Mouse (Mus musculus): ENCODE measurements around the gene Gatad2a. TPM values are rescaled to one million over a fixed set of nuclear protein-coding genes. Genes with fewer than 3 reads are reported as not detected.

Gene Gatad2a
- polyA plus RNA-seq, 1 experiment: 63.8 TPM

DNA sequence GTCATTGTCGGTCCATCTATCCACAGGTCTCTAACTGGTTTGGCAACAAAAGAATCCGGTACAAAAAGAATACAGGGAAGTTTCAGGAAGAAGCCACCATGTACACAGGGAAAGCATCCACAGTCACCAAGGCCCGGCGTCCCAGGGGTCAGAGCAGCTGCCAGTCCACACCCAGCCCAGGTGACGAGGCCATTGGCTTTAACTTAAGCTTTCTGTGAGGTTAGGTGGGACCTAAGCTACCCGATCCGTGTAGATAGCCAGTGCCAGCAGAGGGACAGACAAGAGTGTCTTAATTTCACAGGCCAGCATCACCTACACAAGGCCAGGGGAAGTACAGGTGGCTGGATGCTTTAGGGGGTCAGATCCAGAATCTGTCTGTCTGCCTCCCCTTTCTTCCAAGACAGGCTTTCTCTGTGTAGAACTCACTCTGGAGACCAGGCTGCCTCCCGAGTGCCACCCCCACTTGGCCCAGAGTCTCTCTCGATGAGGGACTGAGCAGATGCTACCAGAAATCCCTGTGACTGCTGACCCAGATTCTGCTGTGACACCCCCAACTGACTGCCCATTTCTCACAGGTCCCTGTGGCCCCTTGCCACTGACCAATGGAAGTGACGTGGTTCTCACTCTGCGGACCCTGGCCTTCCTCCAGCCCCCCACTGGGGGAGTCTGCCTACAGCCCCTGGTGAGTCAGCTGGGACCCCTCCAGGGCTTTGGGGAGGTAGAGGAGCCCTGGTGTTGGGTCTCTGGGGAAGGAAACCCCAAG lies 126.0 kb downstream of the Gatad2a start:
- Histone ChIP-seq H3K4me3 (ENCODE audit: insufficient read depth, low read length) (no peak overlapping the region), H3K4me1 (ENCODE audit: control insufficient read depth, insufficient read depth, low read length) (no peaks in the 10 kb centered on the region), H3K27ac (ENCODE audit: insufficient read depth, low read length) (no peak overlapping the region)
- no peak for TF ChIP-seq CTCF (IDR thresholded peaks at IDR 0.05; ENCODE audit: borderline replicate concordance, insufficient read depth, low read length)
- no peak for TF ChIP-seq POLR2A (IDR thresholded peaks at IDR 0.05; ENCODE audit: low read depth, low read length)

DNA sequence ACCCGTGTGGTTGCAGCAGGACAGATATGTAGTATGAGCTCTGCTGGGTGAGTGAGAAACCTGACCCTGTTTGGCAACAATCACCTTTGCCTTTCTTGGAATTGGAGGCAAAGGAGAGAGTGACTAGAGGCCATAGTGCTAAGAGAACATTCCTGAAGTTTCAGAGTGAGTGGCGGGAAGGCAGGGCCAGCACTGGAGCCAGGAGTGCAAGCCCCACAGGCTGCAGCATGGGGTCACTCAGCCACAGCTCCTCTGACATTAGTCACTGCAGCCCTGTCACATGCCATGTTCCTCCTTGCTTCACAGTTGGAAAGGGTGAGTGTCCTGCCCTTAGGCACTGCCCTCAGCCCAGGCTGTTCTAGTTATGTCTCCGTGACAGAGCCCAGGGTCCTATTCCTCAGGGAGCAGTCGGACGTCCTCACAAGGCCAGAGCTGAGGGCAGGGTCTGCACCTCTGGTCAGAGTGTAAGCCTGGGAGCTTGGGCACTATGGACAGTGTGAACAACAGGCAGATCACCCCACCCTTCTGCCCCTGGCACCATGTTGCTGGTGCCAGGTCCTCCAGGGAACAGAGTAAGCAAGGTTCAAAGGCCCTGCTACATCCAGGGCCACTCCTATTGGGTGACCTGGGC lies 128.4 kb downstream of the Gatad2a start:
- H3K4me3 ChIP-seq (ENCODE audit: insufficient read depth, low read length): no peak overlapping the region
- TF ChIP-seq CTCF (IDR thresholded peaks at IDR 0.05; ENCODE audit: borderline replicate concordance, insufficient read depth, low read length) (no peak), POLR2A (IDR thresholded peaks at IDR 0.05; ENCODE audit: low read depth, low read length) (no peak)
- no peaks in the 10 kb centered on the region for H3K4me1 ChIP-seq (ENCODE audit: control insufficient read depth, insufficient read depth, low read length)
- H3K27ac ChIP-seq (ENCODE audit: insufficient read depth, low read length): no peak overlapping the region

DNA sequence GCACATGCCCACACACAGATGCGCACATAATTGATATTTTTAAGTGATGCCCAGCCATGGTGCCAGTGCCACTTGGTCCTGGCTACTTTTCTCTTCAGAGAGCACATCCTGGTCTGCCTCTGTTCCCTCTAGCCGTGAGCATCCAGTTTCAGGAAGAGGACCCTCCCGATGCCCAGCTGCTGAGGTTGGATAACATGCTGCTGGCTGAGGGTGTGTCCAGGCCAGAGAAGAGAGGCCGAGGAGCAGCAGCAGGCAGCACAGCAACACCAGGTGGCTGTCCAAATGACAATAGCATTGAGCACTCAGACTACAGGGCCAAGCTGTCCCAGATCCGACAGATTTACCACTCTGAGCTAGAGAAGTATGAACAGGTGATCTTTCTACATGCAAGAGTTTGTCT lies 132.0 kb downstream of the Gatad2a start:
- Histone ChIP-seq H3K4me3 (ENCODE audit: insufficient read depth, low read length) (no peak overlapping the region), H3K4me1 (ENCODE audit: control insufficient read depth, insufficient read depth, low read length) (no peaks in the 10 kb centered on the region), H3K27ac (ENCODE audit: insufficient read depth, low read length) (no peak overlapping the region)
- no peak for TF ChIP-seq POLR2A (IDR thresholded peaks at IDR 0.05; ENCODE audit: low read depth, low read length)
- TF ChIP-seq CTCF (IDR thresholded peaks at IDR 0.05; ENCODE audit: borderline replicate concordance, insufficient read depth, low read length): no peak

DNA sequence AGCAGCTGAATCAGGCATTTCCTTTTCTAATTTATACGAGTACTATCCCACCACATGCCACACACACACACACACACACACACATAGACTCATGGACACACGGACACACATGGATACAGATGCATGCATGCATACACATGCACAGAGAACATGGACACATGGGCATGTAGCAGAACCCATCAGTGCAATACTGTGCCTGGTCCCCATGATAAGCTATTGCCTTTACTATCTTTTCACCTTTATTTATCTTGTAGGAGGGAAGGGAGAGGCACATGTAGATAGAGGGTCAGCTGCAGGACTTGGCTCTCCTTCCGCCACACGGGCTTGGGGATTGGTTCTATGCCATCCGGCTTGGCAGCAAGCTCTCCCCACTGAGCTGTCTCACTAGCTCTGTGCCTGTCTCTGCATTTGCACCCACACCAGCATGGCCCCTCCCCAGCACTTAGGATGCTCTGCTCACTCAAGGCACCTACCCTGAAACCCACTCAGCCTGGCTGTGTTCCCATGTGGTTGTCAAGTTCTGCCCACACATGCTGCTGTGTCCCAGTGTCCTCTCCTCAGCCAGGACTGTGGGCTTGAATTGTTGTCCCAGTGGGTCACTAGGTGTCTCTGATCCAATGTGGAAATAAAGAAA lies 132.7 kb downstream of the Gatad2a start:
- TF ChIP-seq CTCF (IDR thresholded peaks at IDR 0.05; ENCODE audit: borderline replicate concordance, insufficient read depth, low read length): no peak
- TF ChIP-seq POLR2A (IDR thresholded peaks at IDR 0.05; ENCODE audit: low read depth, low read length): no peak
- H3K4me1 ChIP-seq (ENCODE audit: control insufficient read depth, insufficient read depth, low read length): no peaks in the 10 kb centered on the region
- H3K27ac ChIP-seq (ENCODE audit: insufficient read depth, low read length): no peak overlapping the region
- no peak overlapping the region for H3K4me3 ChIP-seq (ENCODE audit: insufficient read depth, low read length)

DNA sequence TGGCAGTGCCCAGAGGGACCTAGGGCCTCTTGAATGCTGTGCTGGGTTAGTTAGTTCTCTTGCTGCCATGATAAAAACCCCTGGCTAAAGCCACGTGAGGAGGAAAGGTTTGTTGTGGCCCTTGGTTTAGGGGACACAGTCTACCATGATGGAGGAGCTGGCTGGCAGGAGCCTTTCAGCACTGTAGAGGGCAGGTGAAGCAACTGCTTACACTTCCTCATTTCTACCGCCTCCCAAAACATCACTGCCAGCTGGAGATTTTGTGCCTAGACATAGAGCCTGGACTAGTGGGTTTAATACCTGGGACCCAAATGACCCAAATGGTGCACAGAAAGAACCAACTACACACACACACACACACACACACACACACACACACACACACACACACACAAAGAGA lies 134.9 kb downstream of the Gatad2a start:
- no peak overlapping the region for H3K27ac ChIP-seq (ENCODE audit: insufficient read depth, low read length)
- no peak for TF ChIP-seq POLR2A (IDR thresholded peaks at IDR 0.05; ENCODE audit: low read depth, low read length)
- TF ChIP-seq CTCF (IDR thresholded peaks at IDR 0.05; ENCODE audit: borderline replicate concordance, insufficient read depth, low read length): no peak
- no peaks in the 10 kb centered on the region; the same call in 1 of the 2 replicates for H3K4me1 ChIP-seq (ENCODE audit: control insufficient read depth, insufficient read depth, low read length)
- no peak overlapping the region for H3K4me3 ChIP-seq (ENCODE audit: insufficient read depth, low read length)

DNA sequence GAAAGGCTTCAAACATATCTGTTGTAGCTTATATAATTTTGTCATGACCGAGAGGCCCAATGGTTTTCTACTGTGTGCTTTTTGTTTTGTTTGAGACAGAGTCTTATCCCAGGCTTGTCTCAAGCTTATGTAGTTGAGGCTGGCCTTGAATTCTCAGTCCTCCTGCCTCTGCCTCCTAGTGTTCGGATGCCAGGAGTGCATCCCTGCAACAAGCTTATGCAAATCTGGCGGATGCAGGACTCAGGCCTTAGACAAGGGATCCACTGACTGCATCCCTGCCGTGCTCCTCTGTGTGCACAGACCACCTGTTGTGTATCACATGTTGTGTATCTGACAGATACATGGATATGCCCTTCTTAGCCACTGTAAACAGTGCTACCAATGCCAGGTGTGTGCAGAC lies 135.4 kb downstream of the Gatad2a start:
- no peaks in the 10 kb centered on the region; the same call in 1 of the 2 replicates for H3K4me1 ChIP-seq (ENCODE audit: control insufficient read depth, insufficient read depth, low read length)
- TF ChIP-seq CTCF (IDR thresholded peaks at IDR 0.05; ENCODE audit: borderline replicate concordance, insufficient read depth, low read length): peak; percentile 30; the same call in 1 of the 2 replicates
- TF ChIP-seq POLR2A (IDR thresholded peaks at IDR 0.05; ENCODE audit: low read depth, low read length): no peak
- H3K4me3 ChIP-seq (ENCODE audit: insufficient read depth, low read length): no peak overlapping the region
- no peak overlapping the region for H3K27ac ChIP-seq (ENCODE audit: insufficient read depth, low read length)

Other genes with a start within 250 kb of the Gatad2a start
- 2.8 and 3.0 TPM in 2 replicates for gene Zfp963, start 246.4 kb downstream of the Gatad2a start, polyA plus RNA-seq (2011; ENCODE audit: insufficient read length, low read depth, missing spikeins)
- 0.90 and 1.3 TPM in 2 replicates for gene Gm20422, start 221.5 kb downstream of the Gatad2a start, polyA plus RNA-seq (2011; ENCODE audit: insufficient read length, low read depth, missing spikeins)
- 27.1 and 28.0 TPM in 2 replicates for gene Atp13a1, start 205.2 kb downstream of the Gatad2a start, polyA plus RNA-seq (2011; ENCODE audit: insufficient read length, low read depth, missing spikeins)
- 22.9 and 31.2 TPM in 2 replicates for gene Zfp866, start 205.2 kb downstream of the Gatad2a start, polyA plus RNA-seq (2011; ENCODE audit: insufficient read length, low read depth, missing spikeins)
- 13.5 and 15.9 TPM in 2 replicates for gene Gmip, start 187.7 kb downstream of the Gatad2a start, polyA plus RNA-seq (2011; ENCODE audit: insufficient read length, low read depth, missing spikeins)
- gene Lpar2, start 174.0 kb downstream of the Gatad2a start, polyA plus RNA-seq (2011; ENCODE audit: insufficient read length, low read depth, missing spikeins): 2.9 and 4.0 TPM in 2 replicates
- 2.5 and 3.6 TPM in 2 replicates for gene Pbx4, start 163.9 kb downstream of the Gatad2a start, polyA plus RNA-seq (2011; ENCODE audit: insufficient read length, low read depth, missing spikeins)
- not detected in 2 replicates for gene Cilp2, start 108.7 kb downstream of the Gatad2a start, polyA plus RNA-seq (2011; ENCODE audit: insufficient read length, low read depth, missing spikeins)
- gene Tssk6, start 94.2 kb downstream of the Gatad2a start, polyA plus RNA-seq (2011; ENCODE audit: insufficient read length, low read depth, missing spikeins): 0.39 and 0.50 TPM in 2 replicates
- gene Ndufa13, start 93.8 kb downstream of the Gatad2a start, polyA plus RNA-seq (2011; ENCODE audit: insufficient read length, low read depth, missing spikeins): 62.9 and 77.5 TPM in 2 replicates
- not detected in 2 replicates for gene Yjefn3, start 93.7 kb downstream of the Gatad2a start, polyA plus RNA-seq (2011; ENCODE audit: insufficient read length, low read depth, missing spikeins)
- 25.8 and 31.6 TPM in 2 replicates for gene Mau2, start 46.4 kb upstream of the Gatad2a start, polyA plus RNA-seq (2011; ENCODE audit: insufficient read length, low read depth, missing spikeins)
- gene Sugp1, start 46.4 kb upstream of the Gatad2a start, polyA plus RNA-seq (2011; ENCODE audit: insufficient read length, low read depth, missing spikeins): 20.5 and 23.9 TPM in 2 replicates
- gene Tm6sf2, start 76.5 kb upstream of the Gatad2a start, polyA plus RNA-seq (2011; ENCODE audit: insufficient read length, low read depth, missing spikeins): 1.0 TPM in 2 replicates
- 0.84 and 1.1 TPM in 2 replicates for gene Hapln4, start 87.1 kb upstream of the Gatad2a start, polyA plus RNA-seq (2011; ENCODE audit: insufficient read length, low read depth, missing spikeins)
- 0.33 TPM in 1 of 2 replicates, not detected in the other for gene Ncan, start 124.5 kb upstream of the Gatad2a start, polyA plus RNA-seq (2011; ENCODE audit: insufficient read length, low read depth, missing spikeins)
- 13.4 and 14.4 TPM in 2 replicates for gene Nr2c2ap, start 134.9 kb upstream of the Gatad2a start, polyA plus RNA-seq (2011; ENCODE audit: insufficient read length, low read depth, missing spikeins)
- gene Rfxank, start 142.8 kb upstream of the Gatad2a start, polyA plus RNA-seq (2011; ENCODE audit: insufficient read length, low read depth, missing spikeins): 7.4 and 10.1 TPM in 2 replicates
- gene Borcs8, start 143.1 kb upstream of the Gatad2a start, polyA plus RNA-seq (2011; ENCODE audit: insufficient read length, low read depth, missing spikeins): 59.2 and 65.3 TPM in 2 replicates
- not detected in 2 replicates for gene Mef2b, start 143.3 kb upstream of the Gatad2a start, polyA plus RNA-seq (2011; ENCODE audit: insufficient read length, low read depth, missing spikeins)
- gene Tmem161a, start 176.0 kb upstream of the Gatad2a start, polyA plus RNA-seq (2011; ENCODE audit: insufficient read length, low read depth, missing spikeins): 66.2 and 84.2 TPM in 2 replicates
- gene Slc25a42, start 215.9 kb upstream of the Gatad2a start, polyA plus RNA-seq (2011; ENCODE audit: insufficient read length, low read depth, missing spikeins): 5.3 and 6.6 TPM in 2 replicates
- gene Sugp2, start 237.8 kb upstream of the Gatad2a start, polyA plus RNA-seq (2011; ENCODE audit: insufficient read length, low read depth, missing spikeins): 26.4 and 28.9 TPM in 2 replicates
- gene Armc6, start 238.1 kb upstream of the Gatad2a start, polyA plus RNA-seq (2011; ENCODE audit: insufficient read length, low read depth, missing spikeins): 11.0 and 14.9 TPM in 2 replicates